Mouse (Mus musculus): ENCODE measurements at regions not wholly inside any gene's neighbourhood (a gene's known extent, or its start where the extent isn't known, plus 50 kb on each side); places are given as distances from the start of the nearest gene placed in this dataset.

DNA sequence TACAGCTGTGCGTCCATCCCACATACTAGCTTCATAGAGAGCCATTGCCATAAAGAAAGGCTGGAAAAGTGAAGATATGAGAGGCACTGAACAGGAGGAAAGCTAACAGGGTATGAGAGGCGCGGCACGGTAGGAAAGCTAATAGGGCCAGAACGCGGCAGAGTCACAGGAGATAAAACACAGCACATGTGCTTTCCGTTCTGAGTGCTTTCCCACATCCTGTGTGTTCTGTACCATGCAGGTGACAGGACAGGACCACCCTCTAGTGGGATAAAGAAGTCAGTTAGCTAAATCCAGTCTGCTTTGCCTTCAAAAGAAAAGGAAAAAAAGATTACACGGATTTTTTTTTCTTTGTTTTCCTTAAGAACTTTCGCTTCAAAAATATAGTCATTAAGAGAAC is 224.8 kb downstream of the 1700129C05Rik start:
- TF ChIP-seq ZNF384 (IDR thresholded peaks at IDR 0.05; ENCODE audit: low read depth, low read length) (no peak), ZC3H11A (IDR thresholded peaks at IDR 0.05; ENCODE audit: low read depth, low read length) (no peak), CTCF (conservative IDR thresholded peaks at IDR 0.05 in 1 of 2, IDR thresholded peaks at IDR 0.05 in 1 of 2; ENCODE audit: low read depth in 2 of 2, low read length in 2 of 2) (peak in 1 of 2 experiments; percentile 32; a peak in 2 of 4 replicates), GABPA (IDR thresholded peaks at IDR 0.05; ENCODE audit: insufficient replicate concordance, low read depth, low read length) (no peak), MAZ (IDR thresholded peaks at IDR 0.05; ENCODE audit: low read depth, low read length) (no peak), POLR2AphosphoS2 (IDR thresholded peaks at IDR 0.05; ENCODE audit: low read depth, low read length) (no peak), SMC3 (IDR thresholded peaks at IDR 0.05; ENCODE audit: low read depth, low read length) (peak; percentile 25; the same call in 1 of the 2 replicates), MAX (IDR thresholded peaks at IDR 0.05; ENCODE audit: low read length) (peak; percentile 61; the same call in 1 of the 2 replicates), CHD1 (IDR thresholded peaks at IDR 0.05; ENCODE audit: low read depth, low read length) (no peak)

All from CH12.LX (cell line).